Mouse (Mus musculus) midbrain, embryonic 15.5 days (tissue): ENCODE data around the gene Shisa8. TPM values are rescaled to one million over a fixed set of nuclear protein-coding genes. Genes with fewer than 3 reads are reported as not detected.

ENCODE experiments used
- ATAC-seq: fragments of 200-750 bp; cut with Nextera tagmentation; replicated peaks from 2 replicates; pipeline ENCODE4 v1.8.0; 2017; ENCODE audit warnings: moderate TSS enrichment
- H3K27ac ChIP-seq: fragments of 300-500 bp; sonication (generic); 2 replicates; pipeline ENCODE4 v1.5.1; 2015; ENCODE audit warnings: mild to moderate bottlenecking, inconsistent platforms
- H3K27me3 ChIP-seq: fragments of 300-500 bp; sonication (generic); replicated peaks from 2 replicates; pipeline ENCODE4 v1.6.1; 2015; ENCODE audit warnings: inconsistent platforms
- H3K36me3 ChIP-seq: fragments of 300-500 bp; sonication (generic); replicated peaks from 2 replicates; pipeline ENCODE4 v1.6.1; 2015; ENCODE audit warnings: inconsistent platforms
- H3K4me1 ChIP-seq: fragments of 300-500 bp; sonication (generic); 2 replicates; pipeline ENCODE4 v1.6.1; 2015; ENCODE audit warnings: inconsistent platforms
- H3K4me2 ChIP-seq: fragments of 300-500 bp; sonication (generic); 2 replicates; pipeline ENCODE4 v1.6.1; 2015; ENCODE audit warnings: inconsistent platforms, mild to moderate bottlenecking, moderate library complexity
- H3K4me3 ChIP-seq: fragments of 300-500 bp; sonication (generic); 2 replicates; pipeline ENCODE4 v1.5.1; 2015; ENCODE audit warnings: mild to moderate bottlenecking, inconsistent platforms
- H3K9ac ChIP-seq: fragments of 300-500 bp; sonication (generic); 2 replicates; pipeline ENCODE4 v1.6.1; 2015; ENCODE audit warnings: mild to moderate bottlenecking, inconsistent platforms
- H3K9me3 ChIP-seq: fragments of 300-500 bp; sonication (generic); 2 replicates; pipeline ENCODE4 v1.6.1; 2016; ENCODE audit warnings: inconsistent platforms
- WGBS: fragments of 180-500 bp; shearing (Covaris S2); methylation state at CpG from one replicate; pipeline ENCODE4 v1.1.7; 2015; ENCODE audit warnings: mixed read lengths; 5-methylcytosine and 5-hydroxymethylcytosine counted together
- polyA plus RNA-seq: library from polyadenylated mRNA; unstranded; fragments of >200 nt; fragmentation: Nextera tagmentation; extraction: Ambion mirVana; gene quantifications from 2 replicates; pipeline ENCODE4 v1.2.1, GENCODE M21; 2015

Shisa8 gene
- polyA plus RNA-seq, 1 experiment from 2014 or later = 1.5 TPM

- Histone ChIP-seq H3K27me3 (peaks cover 9% of the 10 kb centered on the region), H3K4me2 (no peak overlapping the region), H3K4me3 (no peak overlapping the region), H3K9me3 (no peaks in the 10 kb centered on the region), H3K27ac (no peak overlapping the region), H3K4me1 (peaks cover 21% of the 10 kb centered on the region), H3K36me3 (no peaks in the 10 kb centered on the region), H3K9ac (no peak overlapping the region)
- no peak for ATAC-seq
- WGBS = 58% methylated on average over 11 of the region's 12 CpGs
These were observed 7.5 kb upstream of the Shisa8 start for GRCm38 (mm10) chr15:82220003-82220675.

DNA sequence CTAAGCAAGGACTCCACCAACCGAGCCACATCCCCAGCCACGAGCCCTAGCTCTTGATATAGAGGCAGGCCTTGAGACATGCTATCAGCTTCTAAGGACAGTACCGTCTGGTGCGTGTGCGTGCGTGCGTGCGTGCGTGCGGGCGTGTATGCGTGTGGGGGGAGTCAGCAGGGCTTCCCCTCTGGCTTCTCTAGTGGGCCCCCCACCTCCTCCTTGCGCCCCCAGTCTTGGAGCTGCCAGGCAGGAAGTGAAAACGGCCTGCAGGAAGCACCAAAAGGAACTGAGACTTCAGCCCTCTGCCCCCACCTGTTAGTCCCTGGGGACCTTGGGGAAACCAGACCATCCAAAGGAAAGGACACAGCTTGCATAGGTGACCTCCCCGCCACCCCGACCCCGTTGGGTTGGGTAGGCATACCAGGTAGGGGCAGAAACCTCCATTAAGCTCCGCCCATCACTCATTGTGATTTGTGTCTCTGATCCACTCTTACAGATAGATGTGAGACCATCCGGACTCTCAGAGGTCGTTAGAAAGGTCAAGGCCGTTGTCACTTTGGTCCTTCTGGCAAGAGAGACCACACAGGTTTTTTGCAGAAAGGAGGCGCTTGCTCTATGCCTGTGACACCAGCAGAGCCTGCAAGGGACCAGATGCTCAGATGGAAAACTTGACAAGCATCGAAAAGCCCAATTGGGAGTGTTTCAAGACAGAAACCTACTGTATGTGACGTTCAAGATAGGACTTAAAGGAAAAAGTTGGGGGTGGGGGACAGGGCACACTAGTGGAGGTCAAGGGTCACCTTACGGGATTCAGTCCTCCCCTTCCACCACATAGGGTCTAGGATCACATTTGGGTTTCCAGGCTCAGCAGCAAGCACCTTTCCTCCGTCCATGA lies 6.4 kb upstream of the Shisa8 start:
- peaks cover 15% of the 10 kb centered on the region for H3K4me1 ChIP-seq
- H3K27ac ChIP-seq = no peak overlapping the region
- no peak overlapping the region for H3K4me3 ChIP-seq
- no peaks in the 10 kb centered on the region for H3K9me3 ChIP-seq
- no peak for ATAC-seq
- H3K4me2 ChIP-seq = no peak overlapping the region
- H3K36me3 ChIP-seq = no peaks in the 10 kb centered on the region
- WGBS = 82% methylated on average over 26 of the region's 26 CpGs
- peaks cover 17% of the 10 kb centered on the region for H3K27me3 ChIP-seq
- no peak overlapping the region for H3K9ac ChIP-seq

DNA sequence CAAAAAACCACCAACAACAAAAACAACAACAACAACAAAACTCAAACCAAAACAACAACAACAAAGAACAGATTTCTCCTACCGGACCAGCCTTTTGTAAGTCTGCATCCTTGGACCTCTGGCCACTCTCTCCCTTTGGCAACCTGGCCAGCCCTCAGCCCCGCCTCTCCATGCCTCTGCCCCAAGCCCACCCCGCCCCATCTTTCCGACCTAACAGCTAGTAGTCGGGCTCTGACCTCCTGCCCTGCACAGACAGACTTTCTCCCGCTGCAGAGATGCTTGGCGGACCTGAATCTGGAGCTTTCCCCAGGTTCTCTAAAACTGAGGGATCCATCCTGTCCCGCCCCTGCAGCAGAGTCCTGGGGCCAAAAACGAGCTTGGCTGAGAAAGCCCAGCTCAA lies 5.4 kb upstream of the Shisa8 start:
- no peaks in the 10 kb centered on the region for H3K36me3 ChIP-seq
- ATAC-seq = no peak
- H3K9me3 ChIP-seq = no peaks in the 10 kb centered on the region
- H3K4me1 ChIP-seq = peaks cover 11% of the 10 kb centered on the region
- H3K27me3 ChIP-seq = peaks cover 22% of the 10 kb centered on the region
- 37% methylated on average over 9 of the region's 9 CpGs for WGBS
- H3K4me2 ChIP-seq = no peak overlapping the region
- H3K9ac ChIP-seq = no peak overlapping the region
- H3K27ac ChIP-seq = no peak overlapping the region
- no peak overlapping the region for H3K4me3 ChIP-seq

DNA sequence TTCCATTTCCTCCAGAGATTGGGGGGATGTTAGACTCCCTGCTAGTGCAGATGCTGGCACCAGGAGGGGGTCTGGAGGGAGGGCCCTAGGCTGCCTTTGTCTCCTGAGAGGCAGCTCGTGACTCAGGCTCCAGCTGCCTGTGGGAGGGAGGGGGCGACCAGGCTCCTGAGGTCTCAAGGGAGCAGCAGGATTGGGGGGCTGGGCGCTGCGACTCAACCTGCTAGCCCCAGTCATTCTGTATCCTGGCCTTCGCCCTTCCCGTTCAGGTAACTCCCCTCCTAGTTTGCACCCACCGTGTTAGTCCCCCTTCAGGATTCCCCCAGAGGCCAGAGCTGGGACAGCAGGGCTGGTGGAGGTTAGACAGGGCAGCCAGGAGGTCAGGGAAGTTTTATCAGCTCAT lies 4.4 kb upstream of the Shisa8 start:
- 13% methylated on average over 7 of the region's 7 CpGs for WGBS
- no peak overlapping the region for H3K9ac ChIP-seq
- no peak overlapping the region for H3K27ac ChIP-seq
- no peak for ATAC-seq
- no peak overlapping the region for H3K4me3 ChIP-seq
- no peaks in the 10 kb centered on the region for H3K9me3 ChIP-seq
- no peak overlapping the region for H3K4me2 ChIP-seq
- no peaks in the 10 kb centered on the region for H3K36me3 ChIP-seq
- H3K4me1 ChIP-seq = peaks cover 19% of the 10 kb centered on the region
- H3K27me3 ChIP-seq = peaks cover 28% of the 10 kb centered on the region

DNA sequence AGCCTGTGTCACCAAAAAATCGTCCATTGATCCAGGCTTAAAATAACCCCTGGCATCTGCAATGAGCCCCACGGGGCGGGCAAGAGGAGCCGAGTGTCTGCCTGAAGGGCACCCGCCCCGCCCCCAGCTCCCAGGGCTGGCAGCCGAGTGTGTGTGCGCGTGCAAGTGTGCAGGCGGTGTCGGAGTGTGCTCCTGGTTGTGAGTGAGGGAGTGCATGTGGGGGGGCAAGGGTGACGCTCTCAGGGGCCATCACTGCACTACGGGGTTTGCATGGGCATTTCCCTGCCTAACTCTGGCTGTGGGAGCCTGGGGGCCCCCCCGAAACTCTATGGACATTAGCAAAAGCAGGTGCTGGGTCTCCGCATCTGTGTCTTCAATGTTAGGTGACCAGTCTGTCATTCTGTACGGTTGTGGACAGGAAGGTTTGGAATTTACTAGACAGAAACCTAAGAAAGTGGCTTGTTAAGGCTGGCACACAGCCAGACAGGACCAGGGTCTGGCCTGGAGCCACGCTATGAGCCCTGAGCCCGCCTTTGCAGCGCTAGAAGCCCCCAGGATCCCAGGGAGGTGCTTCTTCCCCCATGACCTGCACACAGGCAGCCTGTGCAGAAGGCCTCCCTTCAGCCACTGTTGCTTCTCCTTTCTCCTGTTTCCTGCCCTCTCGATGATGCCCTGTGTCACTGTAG lies 3.7 kb upstream of the Shisa8 start:
- no peak for ATAC-seq
- peaks cover 36% of the 10 kb centered on the region for H3K27me3 ChIP-seq
- no peak overlapping the region for H3K27ac ChIP-seq
- no peak overlapping the region for H3K4me3 ChIP-seq
- WGBS = 41% methylated on average over 20 of the region's 20 CpGs
- H3K4me2 ChIP-seq = no peak overlapping the region
- no peak overlapping the region for H3K9ac ChIP-seq
- peaks cover 26% of the 10 kb centered on the region for H3K4me1 ChIP-seq
- H3K9me3 ChIP-seq = no peaks in the 10 kb centered on the region
- H3K36me3 ChIP-seq = no peaks in the 10 kb centered on the region

GRCm38 (mm10) chr15:82215332-82216046 lies 2.9 kb upstream of the Shisa8 start:
- Histone ChIP-seq H3K27me3 (peaks cover 44% of the 10 kb centered on the region), H3K9me3 (no peaks in the 10 kb centered on the region), H3K36me3 (no peaks in the 10 kb centered on the region), H3K4me3 (no peak overlapping the region), H3K4me2 (no peak overlapping the region), H3K4me1 (peaks cover 26% of the 10 kb centered on the region), H3K9ac (no peak overlapping the region), H3K27ac (no peak overlapping the region)
- WGBS = 25% methylated on average over 11 of the region's 11 CpGs
- no peak for ATAC-seq

GRCm38 (mm10) chr15:82213222-82213621 lies 607 bp upstream of the Shisa8 start:
- WGBS = 12% methylated on average over 4 of the region's 4 CpGs
- Histone ChIP-seq H3K4me2 (no peak overlapping the region), H3K4me3 (no peak overlapping the region), H3K9ac (no peak overlapping the region), H3K36me3 (no peaks in the 10 kb centered on the region), H3K27ac (no peak overlapping the region), H3K9me3 (no peaks in the 10 kb centered on the region), H3K27me3 (peaks cover 60% of the 10 kb centered on the region), H3K4me1 (peaks cover 26% of the 10 kb centered on the region)
- ATAC-seq = no peak

DNA sequence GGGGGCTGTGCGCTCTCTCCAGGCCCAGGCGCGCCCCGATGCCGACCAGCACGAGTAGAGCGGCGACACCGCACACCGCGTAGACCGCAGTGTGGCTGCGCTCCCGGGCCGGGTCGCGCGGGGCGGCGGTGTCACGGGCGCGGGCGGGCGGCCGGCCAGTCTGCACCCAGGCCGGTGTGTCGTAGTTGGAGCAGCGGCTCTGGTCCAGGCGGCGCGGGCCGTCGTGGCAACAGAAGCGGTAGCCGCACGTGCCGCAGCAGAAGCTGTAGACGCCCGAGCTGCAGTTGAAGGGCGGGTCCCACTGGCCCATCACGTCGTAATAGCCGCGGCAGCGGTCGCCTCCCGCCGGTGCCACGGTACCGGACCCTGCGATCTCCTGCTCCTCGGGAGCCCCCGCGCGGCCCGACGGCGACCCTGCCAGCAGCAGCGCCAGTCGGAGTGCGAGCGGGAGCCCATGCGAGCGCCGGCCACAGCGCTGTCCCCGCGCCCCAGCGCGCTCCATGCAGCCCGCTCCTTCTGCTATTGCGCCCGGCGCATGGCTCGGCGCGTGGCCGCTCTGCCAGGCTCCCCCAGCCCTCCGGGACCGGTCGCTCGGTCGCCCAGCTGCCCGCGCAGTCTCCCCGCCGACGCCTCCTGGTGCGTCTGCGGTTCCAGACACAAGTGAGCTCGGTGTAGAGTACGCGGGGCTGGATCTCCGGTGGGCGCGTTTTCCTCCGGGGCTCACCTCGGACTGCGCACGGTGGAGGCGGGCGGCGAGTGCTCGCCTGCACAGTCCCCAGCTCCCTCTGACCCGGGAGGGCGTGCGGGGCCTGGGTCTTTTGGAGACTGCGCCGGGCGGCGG lies 484 bp downstream of the Shisa8 start:
- H3K4me1 ChIP-seq = peaks cover 34% of the 10 kb centered on the region
- no peaks in the 10 kb centered on the region for H3K9me3 ChIP-seq
- H3K36me3 ChIP-seq = no peaks in the 10 kb centered on the region
- peaks cover 67% of the 10 kb centered on the region for H3K27me3 ChIP-seq
- no peak overlapping the region for H3K27ac ChIP-seq
- H3K9ac ChIP-seq = peak overlapping the region; percentile 12
- under 1% methylated on average over 102 of the region's 112 CpGs for WGBS
- peak; percentile 58 for ATAC-seq
- H3K4me2 ChIP-seq = peak overlapping the region; percentile 69
- H3K4me3 ChIP-seq = peak overlapping the region; percentile 37

DNA sequence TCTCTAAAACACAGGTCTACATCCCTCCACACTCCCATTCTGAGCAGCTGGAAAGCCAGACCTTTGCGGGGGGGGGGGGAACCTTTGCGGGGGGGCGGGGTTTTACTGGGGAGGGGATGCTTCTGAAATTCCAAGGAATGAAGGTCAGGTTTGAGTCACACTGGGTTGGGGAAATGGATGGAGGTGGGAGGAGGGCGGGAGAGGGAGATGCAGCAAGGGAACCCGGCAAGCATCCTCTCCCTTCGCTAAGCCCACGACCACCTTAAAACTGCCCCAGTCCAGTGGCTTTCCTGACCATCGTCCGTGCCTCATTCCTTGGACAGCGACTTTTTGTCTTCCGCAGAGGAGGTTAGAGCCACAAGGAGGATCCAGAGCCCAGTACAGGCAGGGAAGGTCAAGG lies 1.3 kb downstream of the Shisa8 start:
- H3K27me3 ChIP-seq = peaks cover 73% of the 10 kb centered on the region

GRCm38 (mm10) chr15:82210801-82211200 lies 1.8 kb downstream of the Shisa8 start:
- 47% methylated on average over 1 of the region's 1 CpGs for WGBS
- H3K9me3 ChIP-seq = no peaks in the 10 kb centered on the region
- H3K27me3 ChIP-seq = peaks cover 78% of the 10 kb centered on the region
- H3K4me1 ChIP-seq = peaks cover 37% of the 10 kb centered on the region
- H3K27ac ChIP-seq = no peak overlapping the region
- ATAC-seq = no peak
- no peak overlapping the region for H3K9ac ChIP-seq
- no peaks in the 10 kb centered on the region for H3K36me3 ChIP-seq
- H3K4me3 ChIP-seq = no peak overlapping the region
- H3K4me2 ChIP-seq = no peak overlapping the region

More for the DNA sequence above, 1.3 kb downstream of the Shisa8 start:
- H3K9ac ChIP-seq = no peak overlapping the region
- H3K36me3 ChIP-seq = no peaks in the 10 kb centered on the region
- no peak for ATAC-seq
- peak overlapping the region; percentile 37 for H3K4me3 ChIP-seq
- no peak overlapping the region for H3K27ac ChIP-seq
- H3K9me3 ChIP-seq = no peaks in the 10 kb centered on the region
- WGBS = 2% methylated on average over 10 of the region's 11 CpGs
- peaks cover 36% of the 10 kb centered on the region for H3K4me1 ChIP-seq
- peak overlapping the region; percentile 69 for H3K4me2 ChIP-seq

DNA sequence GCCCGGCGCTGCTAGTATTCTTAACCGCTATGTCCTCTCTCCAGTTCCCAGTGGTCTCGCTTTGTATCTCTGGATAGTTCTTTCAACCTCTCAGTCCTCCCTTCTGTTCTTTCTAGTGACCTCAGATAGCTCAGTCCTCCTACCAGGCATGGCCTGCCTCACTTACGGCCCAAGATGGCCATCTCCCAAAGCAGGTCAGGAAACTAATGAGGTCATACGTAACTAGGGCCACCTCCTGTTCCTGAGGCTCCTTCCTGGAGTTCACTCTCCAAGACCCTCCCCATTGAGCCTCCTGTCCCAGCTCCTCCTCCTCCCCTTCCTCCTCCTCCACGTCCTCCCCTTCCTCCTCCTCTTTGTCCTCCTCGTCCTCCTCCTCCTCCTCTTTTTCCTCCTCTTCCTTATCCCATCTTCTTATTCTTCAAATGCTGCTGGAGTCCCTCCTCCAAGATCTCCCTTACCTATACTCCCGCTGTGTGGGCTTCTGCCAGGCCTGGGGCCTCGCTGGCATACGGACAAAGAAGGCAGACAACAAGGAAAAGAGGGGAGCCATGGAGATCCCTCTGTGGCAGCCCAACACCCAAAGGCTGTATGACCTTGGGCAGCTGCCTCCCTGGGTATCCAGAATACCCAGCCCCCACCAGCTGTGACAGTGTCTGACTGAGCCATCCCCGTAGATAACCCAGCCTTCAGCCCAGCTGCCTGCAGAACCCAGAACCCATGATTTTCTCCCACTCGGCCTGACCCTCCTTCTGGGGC lies 3.1 kb downstream of the Shisa8 start:
- ATAC-seq = no peak
- Histone ChIP-seq H3K9ac (no peak overlapping the region), H3K27me3 (peaks cover 71% of the 10 kb centered on the region), H3K27ac (no peak overlapping the region), H3K4me2 (no peak overlapping the region), H3K36me3 (no peaks in the 10 kb centered on the region; the same call in 1 of the 2 replicates), H3K9me3 (no peaks in the 10 kb centered on the region), H3K4me1 (peaks cover 37% of the 10 kb centered on the region), H3K4me3 (no peak overlapping the region)
- 79% methylated on average over 13 of the region's 13 CpGs for WGBS
